Mouse (Mus musculus): ENCODE results near the gene Arid1b.

GRCm38 (mm10) chr17:5125856-5126806 lies 132.0 kb downstream of the Arid1b start:
- TF ChIP-seq CTCF (IDR thresholded peaks at IDR 0.05), result no peak
- TF ChIP-seq EP300 (IDR thresholded peaks at IDR 0.05), result peak; percentile 56

Data from lung, postnatal 0 days (tissue).